Mouse (Mus musculus) heart, postnatal 0 days (tissue): ENCODE results near the gene Fgd5. TPM values are rescaled to one million over a fixed set of nuclear protein-coding genes. Genes with fewer than 3 reads are reported as not detected.

Experiments
- ATAC-seq: fragments of 200-750 bp; cut with Nextera tagmentation; 2 replicates; pipeline ENCODE4 v1.8.0; 2017; ENCODE audit warnings: low read depth, moderate number of reproducible peaks, moderate library complexity; ENCODE audit not compliant: insufficient read depth
- DNase-seq: peaks from one replicate; pipeline ENCODE4 v3.0.0-alpha.2; 2016; ENCODE audit warnings: low spot score
- H3K27ac ChIP-seq: fragments of 300-500 bp; sonication (generic); 2 replicates; pipeline ENCODE4 v1.5.1; 2014; ENCODE audit warnings: low read depth, mild to moderate bottlenecking
- H3K27me3 ChIP-seq: fragments of 300-500 bp; sonication (generic); 2 replicates; pipeline ENCODE4 v1.6.1; 2014; ENCODE audit warnings: low read length, mixed read lengths; ENCODE audit not compliant: control insufficient read depth, insufficient read depth
- H3K36me3 ChIP-seq: fragments of 300-500 bp; sonication (generic); replicated peaks from 2 replicates; pipeline ENCODE4 v1.6.1; 2014; ENCODE audit warnings: low read length, mixed read lengths; ENCODE audit not compliant: control insufficient read depth, insufficient read depth
- H3K4me1 ChIP-seq: fragments of 300-500 bp; sonication (generic); 2 replicates; pipeline ENCODE4 v1.6.1; 2014; ENCODE audit warnings: antibody characterized with exemption; ENCODE audit not compliant: control insufficient read depth, insufficient read depth
- H3K4me2 ChIP-seq: fragments of 300-500 bp; sonication (generic); 2 replicates; pipeline ENCODE4 v1.6.1; 2014; ENCODE audit warnings: low read depth, mild to moderate bottlenecking, low read length, moderate library complexity
- H3K4me3 ChIP-seq: fragments of 300-500 bp; sonication (generic); 2 replicates; pipeline ENCODE4 v1.5.1; 2014; ENCODE audit warnings: low read depth, low read length
- H3K9ac ChIP-seq: fragments of 300-500 bp; sonication (generic); replicated peaks from 2 replicates; pipeline ENCODE4 v1.6.1; 2014; ENCODE audit warnings: low read depth, low read length, mixed read lengths
- H3K9me3 ChIP-seq: fragments of 300-500 bp; sonication (generic); replicated peaks from 2 replicates; pipeline ENCODE4 v1.6.1; 2016; ENCODE audit warnings: low read length; ENCODE audit not compliant: control insufficient read depth
- CTCF ChIP-seq: IDR thresholded peaks from 2 replicates; pipeline ENCODE4 v1.5.1; 2016; ENCODE audit warnings: antibody characterized with exemption, control low read depth, low read depth
- EP300 ChIP-seq: IDR thresholded peaks from 2 replicates; pipeline ENCODE4 v1.6.1; 2016; ENCODE audit warnings: antibody characterized with exemption, low read depth
- WGBS: fragments of 180-500 bp; shearing (Covaris S2); extraction: QIAGEN DNeasy Blood & Tissue Kit; methylation state at CpG from one replicate; pipeline ENCODE4 v1.1.7; 2014; 5-methylcytosine and 5-hydroxymethylcytosine counted together
- polyA plus RNA-seq: library from polyadenylated mRNA; unstranded; fragments of >200 nt; fragmentation: Nextera tagmentation; extraction: Ambion mirVana; gene quantifications from 2 replicates; pipeline ENCODE4 v1.2.1, GENCODE M21; 2015
- total RNA-seq: library from RNA; depleted of rRNA; stranded (reverse); fragments of >200 nt; gene quantifications from 2 replicates; pipeline ENCODE4 v1.2.3, GENCODE M21; 2014; ENCODE audit warnings: low replicate concordance

Gene Fgd5
- total and polyA plus RNA-seq, 2 experiments from 2014 or later: 8.1 to 12.9 TPM

DNA sequence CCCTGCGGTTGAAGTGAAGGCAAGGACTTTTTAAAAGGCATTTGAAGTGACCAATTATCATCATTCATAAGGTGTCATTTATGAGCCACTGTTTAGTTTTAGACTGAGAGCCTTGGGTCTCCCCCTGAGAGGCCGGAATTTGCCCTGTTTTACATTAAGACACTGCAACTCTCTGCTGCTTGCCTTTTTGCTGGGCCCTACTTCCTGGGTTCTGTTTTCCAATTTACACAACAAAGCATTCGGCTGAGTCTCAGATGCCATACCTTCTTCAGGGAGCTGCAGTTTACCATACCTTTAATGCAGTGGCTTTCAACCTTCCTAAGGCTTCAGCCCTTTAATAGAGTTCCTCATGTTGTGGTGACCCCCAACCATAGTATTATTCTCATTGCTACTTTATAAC is 26.1 kb downstream of the Fgd5 start:
- no peak overlapping the region for H3K27ac ChIP-seq
- 64% methylated on average over 3 of the region's 3 CpGs for WGBS
- no peak overlapping the region for H3K4me3 ChIP-seq
- no peak for TF ChIP-seq EP300
- no peak for TF ChIP-seq CTCF
- H3K4me1 ChIP-seq: no peaks in the 10 kb centered on the region
- H3K27me3 ChIP-seq: no peaks in the 10 kb centered on the region
- DNase-seq (no peak), ATAC-seq (no peak)
- no peak overlapping the region for H3K4me2 ChIP-seq
- no peaks in the 10 kb centered on the region; the same call in 1 of the 2 replicates for H3K36me3 ChIP-seq
- H3K9ac ChIP-seq: no peak overlapping the region
- no peaks in the 10 kb centered on the region for H3K9me3 ChIP-seq

DNA sequence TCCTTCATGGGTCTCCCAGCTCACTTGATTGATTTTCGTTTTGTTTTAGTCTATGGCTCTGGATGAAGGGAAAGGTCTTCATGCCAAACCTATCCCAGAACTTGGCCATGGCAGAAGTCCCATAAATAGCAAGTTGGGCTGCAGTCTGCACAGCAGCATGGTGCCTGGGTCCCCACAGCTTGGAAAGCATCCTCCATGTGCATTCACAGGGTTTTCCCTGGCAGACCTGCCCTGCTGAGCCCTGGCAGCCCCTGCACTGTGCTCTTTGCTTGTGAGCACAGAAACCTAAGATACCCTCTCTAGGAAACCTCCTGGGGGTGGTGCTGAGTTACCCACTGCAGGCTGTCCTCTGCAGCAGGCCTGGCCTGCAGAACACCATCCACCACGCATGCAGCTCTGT is 32.2 kb downstream of the Fgd5 start:
- H3K9me3 ChIP-seq: no peaks in the 10 kb centered on the region
- TF ChIP-seq EP300: no peak
- no peak for TF ChIP-seq CTCF
- 82% methylated on average over 2 of the region's 2 CpGs for WGBS
- no peak overlapping the region for H3K4me3 ChIP-seq
- ATAC-seq: no peak
- H3K4me1 ChIP-seq: no peaks in the 10 kb centered on the region
- H3K9ac ChIP-seq: no peak overlapping the region
- no peak overlapping the region for H3K4me2 ChIP-seq
- no peak overlapping the region for H3K27ac ChIP-seq
- no peaks in the 10 kb centered on the region for H3K36me3 ChIP-seq
- H3K27me3 ChIP-seq: no peaks in the 10 kb centered on the region
- no peak for DNase-seq

DNA sequence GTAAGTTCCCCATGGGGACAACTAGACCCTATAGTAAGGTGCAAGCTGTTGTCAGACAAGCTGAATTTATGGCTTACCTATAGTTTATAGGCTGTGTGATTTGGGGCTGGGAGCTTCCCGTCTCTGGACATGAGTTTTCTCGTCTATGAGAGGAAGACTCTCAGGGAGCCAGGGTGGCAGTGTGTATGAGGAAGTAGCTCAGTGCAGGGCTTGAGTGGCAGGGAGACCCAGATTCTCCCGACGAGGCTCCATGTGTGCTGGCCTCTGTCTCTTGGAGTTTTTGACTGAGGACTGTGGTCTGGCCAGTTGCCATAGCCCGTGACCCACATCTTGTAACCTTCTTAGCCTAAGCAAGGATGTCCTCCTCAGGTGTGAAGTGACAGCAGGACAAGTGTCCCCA is 33.7 kb downstream of the Fgd5 start:
- DNase-seq (no peak), ATAC-seq (no peak)
- TF ChIP-seq EP300: no peak
- TF ChIP-seq CTCF: no peak
- no peak overlapping the region for H3K4me3 ChIP-seq
- H3K9ac ChIP-seq: no peak overlapping the region
- H3K27me3 ChIP-seq: no peaks in the 10 kb centered on the region
- H3K27ac ChIP-seq: no peak overlapping the region
- no peaks in the 10 kb centered on the region for H3K9me3 ChIP-seq
- no peaks in the 10 kb centered on the region for H3K36me3 ChIP-seq
- H3K4me2 ChIP-seq: no peak overlapping the region
- 61% methylated on average over 5 of the region's 5 CpGs for WGBS
- no peaks in the 10 kb centered on the region for H3K4me1 ChIP-seq

DNA sequence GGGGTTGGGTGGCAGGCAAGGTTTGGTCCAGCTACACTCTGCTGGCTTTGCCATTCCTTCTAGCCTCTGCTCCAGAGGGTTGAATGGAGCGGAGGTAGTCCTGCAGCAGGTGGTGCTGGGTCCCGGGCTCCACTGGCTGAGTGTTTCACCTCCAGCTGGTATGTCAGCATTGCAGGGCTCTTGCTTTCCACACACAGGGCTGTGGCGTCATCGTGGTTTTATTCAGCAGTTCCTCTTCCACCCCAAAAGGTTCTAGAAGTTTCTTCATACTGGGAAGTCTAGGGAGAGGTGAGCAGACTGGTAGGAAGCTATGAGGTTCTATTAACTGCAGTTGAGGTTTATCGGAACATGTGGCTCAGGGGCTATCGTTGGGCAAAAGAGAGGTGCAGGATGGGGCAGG is 34.4 kb downstream of the Fgd5 start:
- no peaks in the 10 kb centered on the region for H3K36me3 ChIP-seq
- H3K9ac ChIP-seq: no peak overlapping the region
- WGBS: 89% methylated on average over 6 of the region's 6 CpGs
- H3K4me1 ChIP-seq: no peaks in the 10 kb centered on the region
- no peak for DNase-seq
- H3K4me2 ChIP-seq: no peak overlapping the region
- H3K9me3 ChIP-seq: no peaks in the 10 kb centered on the region
- no peak overlapping the region for H3K4me3 ChIP-seq
- H3K27me3 ChIP-seq: no peaks in the 10 kb centered on the region
- H3K27ac ChIP-seq: no peak overlapping the region
- ATAC-seq: no peak
- no peak for TF ChIP-seq CTCF
- TF ChIP-seq EP300: no peak

DNA sequence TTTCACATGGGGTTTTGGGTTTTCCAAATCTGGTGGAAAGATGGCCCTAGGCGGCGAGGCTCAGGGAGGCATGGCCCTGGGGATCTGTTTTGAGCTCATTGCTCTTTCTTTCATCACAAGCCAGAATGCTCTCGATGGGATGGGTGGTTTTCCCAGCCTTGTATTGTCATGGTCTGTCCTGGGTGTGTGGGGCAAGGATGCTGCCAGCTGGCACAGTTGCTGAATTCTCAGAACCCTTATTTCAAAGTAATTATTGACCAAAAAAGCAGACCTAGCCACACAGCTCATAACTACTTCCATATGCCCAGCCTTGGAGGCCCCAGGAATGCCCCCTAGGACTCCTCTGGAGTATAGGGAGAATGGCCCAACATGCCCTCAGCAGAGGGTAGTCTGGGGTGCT is 34.9 kb downstream of the Fgd5 start:
- no peak overlapping the region for H3K4me3 ChIP-seq
- no peaks in the 10 kb centered on the region for H3K27me3 ChIP-seq
- H3K9ac ChIP-seq: no peak overlapping the region
- no peaks in the 10 kb centered on the region for H3K36me3 ChIP-seq
- no peaks in the 10 kb centered on the region for H3K4me1 ChIP-seq
- ATAC-seq (no peak), DNase-seq (no peak)
- no peak for TF ChIP-seq CTCF
- no peak for TF ChIP-seq EP300
- H3K4me2 ChIP-seq: no peak overlapping the region
- no peaks in the 10 kb centered on the region for H3K9me3 ChIP-seq
- H3K27ac ChIP-seq: 0 out of 2 replicates have a peak overlapping the region, but pooled peaks have one; percentile 16
- 77% methylated on average over 3 of the region's 3 CpGs for WGBS

DNA sequence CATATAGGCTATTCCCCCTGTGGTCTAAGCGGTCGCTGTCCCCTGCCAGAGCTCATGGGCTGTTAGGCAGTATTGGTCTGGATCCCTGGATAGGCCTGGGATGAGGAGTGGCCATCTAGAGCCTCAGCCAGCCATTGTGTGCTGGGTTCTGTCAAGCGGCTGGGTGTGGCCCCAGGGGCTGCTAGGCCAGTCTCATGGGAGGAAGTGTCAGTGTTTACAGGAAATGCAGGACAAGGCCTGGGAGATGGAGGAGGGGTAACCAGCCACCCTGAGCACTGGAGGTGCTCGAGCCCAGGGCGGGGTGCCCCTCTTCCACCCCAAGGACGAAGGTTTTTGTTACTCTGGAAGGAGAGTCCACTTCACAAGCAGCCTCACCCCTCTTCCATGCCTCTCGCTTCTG is 36.3 kb downstream of the Fgd5 start:
- H3K27ac ChIP-seq: peak overlapping the region; percentile 74
- H3K4me3 ChIP-seq: no peak overlapping the region

More for the DNA sequence above, 36.3 kb downstream of the Fgd5 start:
- Histone ChIP-seq H3K9me3 (no peaks in the 10 kb centered on the region), H3K4me2 (no peak overlapping the region), H3K4me1 (no peaks in the 10 kb centered on the region), H3K27me3 (no peaks in the 10 kb centered on the region), H3K36me3 (no peaks in the 10 kb centered on the region), H3K9ac (no peak overlapping the region)
- TF ChIP-seq EP300: 0 out of 2 replicates have a peak, but pooled peaks have one; percentile 67
- TF ChIP-seq CTCF: no peak
- ATAC-seq (peak; percentile 85), DNase-seq (peak; percentile 44)
- WGBS: 47% methylated on average over 7 of the region's 7 CpGs
